Mouse (Mus musculus) ES-CJ7 (cell line): ENCODE measurements around the gene Palm.
"Not testable (repeated sequence)": the region's sequence is repeated elsewhere in the genome, so short reads cannot be mapped to it uniquely, and the experiment has no call there.

Experiments used
- DNase-seq: peaks from one replicate; pipeline ENCODE4 v3.0.0; 2011; ENCODE audit warnings: low read depth, low spot score

The Palm gene

GRCm38 (mm10) chr10:79793051-79793737 lies at the start of gene Palm:
Palm (plus strand) TSS chr10:79793572.
- DNase-seq: peak; percentile 48

DNA sequence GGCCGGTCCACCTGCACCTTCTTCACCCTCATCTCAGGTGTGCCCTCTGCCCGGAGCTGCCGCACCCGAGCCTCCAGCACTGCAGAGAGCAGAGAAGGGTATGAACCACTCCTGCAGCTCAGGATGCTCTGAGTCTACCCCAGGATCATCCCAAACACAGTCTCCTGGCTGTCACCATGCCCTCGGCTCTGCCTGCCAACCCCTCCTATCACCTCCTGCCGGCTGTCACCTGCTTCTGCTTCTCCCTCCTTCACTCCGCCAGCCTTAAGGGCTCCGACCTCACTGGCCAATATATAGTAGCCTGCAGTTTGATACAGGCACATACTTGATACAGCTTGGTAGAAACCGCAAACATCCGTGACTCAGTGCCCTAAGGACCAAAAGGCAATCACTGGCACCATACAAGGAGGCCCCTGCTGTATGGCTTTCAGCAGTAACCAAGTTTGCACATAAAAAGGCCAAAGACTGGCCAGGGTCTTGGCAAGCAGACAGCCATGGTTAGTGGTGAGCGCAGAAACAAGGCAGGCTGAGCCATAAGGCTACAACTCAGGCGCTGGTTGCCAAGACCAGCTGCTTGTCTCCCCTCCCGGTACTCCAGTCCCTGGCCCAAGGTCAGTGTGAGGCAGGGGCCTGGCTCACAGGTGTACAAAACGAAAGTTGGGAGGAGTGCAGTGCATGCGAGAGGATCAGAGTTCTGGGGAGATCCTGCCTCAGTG lies 49.6 kb upstream of the Palm start:
- DNase-seq: no peak

DNA sequence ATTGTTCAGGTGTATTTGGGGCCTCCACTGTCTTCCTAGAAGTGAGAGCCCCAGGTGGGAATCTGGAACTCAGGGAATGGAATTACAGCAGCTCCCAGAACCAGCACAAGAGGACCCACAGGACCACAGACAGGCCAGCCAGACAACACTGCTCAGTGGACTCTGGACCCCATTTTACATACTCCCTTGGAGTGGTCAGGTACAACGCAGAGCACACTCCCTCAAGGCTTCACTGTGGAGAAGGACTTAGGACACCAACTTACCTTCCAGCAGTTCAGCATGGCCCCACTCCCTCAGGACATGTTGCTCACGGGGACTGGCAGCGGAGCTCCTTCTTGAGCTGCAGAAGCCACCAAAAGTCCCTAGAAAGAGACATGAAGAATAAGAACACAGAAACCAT lies 48.0 kb upstream of the Palm start:
- DNase-seq: no peak

DNA sequence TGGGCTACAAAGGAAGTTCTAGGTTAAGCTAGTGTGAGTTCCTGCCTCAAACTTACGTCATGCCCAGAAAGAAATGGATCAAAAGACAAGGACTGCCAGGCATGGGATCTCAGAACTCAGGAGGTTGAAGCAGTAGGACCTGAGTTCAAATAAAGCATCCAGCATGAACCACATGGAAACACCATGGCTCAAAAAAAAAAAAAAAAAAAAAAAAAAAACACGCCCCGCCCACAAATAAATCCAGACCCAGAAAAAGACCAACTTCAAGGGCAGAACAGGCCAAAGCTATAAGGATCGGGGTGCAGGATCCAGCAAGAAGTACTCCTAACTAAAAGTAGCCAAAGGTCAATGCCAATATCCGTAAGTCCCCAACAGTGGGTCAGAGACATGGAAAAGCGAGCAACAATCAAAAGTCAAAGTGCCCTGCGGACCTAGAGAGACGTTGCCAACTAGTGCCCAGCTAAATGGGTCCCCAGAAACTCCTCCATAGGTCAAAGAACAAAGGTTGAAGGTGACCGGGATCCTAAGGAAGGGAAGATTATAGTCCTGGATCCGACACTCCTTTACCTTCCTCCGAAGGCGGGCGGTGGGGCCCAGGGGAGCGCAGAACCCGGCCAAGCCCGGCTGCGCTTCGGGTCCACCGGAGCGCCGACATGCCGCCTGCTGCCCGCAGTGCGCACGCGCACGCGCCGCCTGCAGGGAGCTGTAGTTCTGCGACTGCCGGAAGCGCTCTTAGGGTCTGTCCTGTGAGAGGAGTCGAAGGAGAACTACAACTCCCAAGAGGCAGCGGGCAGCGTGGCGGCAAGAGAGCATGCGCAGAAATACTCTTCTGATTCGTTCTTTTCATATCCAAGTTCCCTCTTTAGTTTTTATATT lies 47.2 kb upstream of the Palm start, which contains the start of gene Polrmt:
Gene Polrmt, minus strand, starts transcription at position 684 of the 876 bp plus-strand sequence.
- DNase-seq: peak; percentile 99

DNA sequence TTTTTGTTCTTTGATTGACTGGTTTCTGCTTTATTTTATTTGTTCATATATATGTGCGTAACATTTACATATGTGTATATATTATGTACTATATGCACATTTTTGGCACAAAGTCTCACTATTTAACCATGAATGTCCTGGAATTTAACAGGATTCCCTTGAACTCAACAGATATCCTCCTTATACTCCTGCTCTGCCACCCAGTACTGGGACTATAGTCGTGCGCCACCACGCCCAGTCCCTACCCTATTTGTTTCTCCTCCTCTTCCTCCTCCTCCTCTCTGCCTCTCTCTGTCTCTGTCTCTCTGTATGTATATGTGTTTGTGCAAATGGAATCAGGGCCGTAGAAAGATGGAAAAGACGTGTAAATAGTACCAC lies 46.6 kb upstream of the Palm start:
- DNase-seq: no peak

- no peak for DNase-seq
Observed at GRCm38 (mm10) chr10:79748496-79748895, 44.9 kb upstream of the Palm start.

DNA sequence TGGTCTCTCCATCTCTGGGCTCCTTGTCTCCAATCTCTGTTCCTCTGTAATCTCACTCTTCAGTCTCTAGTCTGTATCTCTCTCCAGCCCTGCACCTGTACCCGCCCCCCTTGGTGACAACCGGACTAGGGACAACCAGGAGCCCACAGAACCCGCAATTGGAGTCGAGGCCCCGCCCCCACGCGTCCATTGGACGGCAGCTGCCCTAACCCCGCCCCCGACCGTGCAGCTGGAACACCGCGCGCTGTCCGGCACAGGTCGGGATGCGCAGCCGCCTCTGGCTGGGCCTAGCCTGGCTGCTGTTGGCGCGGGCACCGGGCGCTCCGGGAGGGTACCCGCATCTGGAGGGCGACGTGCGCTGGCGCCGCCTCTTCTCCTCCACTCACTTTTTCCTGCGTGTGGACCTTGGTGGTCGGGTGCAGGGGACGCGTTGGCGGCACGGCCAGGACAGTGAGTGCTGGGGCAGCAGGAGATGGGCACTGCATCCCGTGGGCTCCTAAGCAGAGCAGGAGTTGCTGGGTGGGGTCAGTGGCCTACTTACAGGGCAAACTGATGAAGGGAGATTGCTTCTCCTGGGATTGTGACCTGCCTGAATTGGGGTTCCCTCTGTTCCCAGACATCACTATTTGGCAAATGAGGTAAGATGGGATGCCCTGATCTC lies 38.4 kb upstream of the Palm start, which contains the start of gene Fgf22:
Gene Fgf22, plus strand, starts transcription at position 221 of the 661 bp plus-strand sequence.
- peak; percentile 76 for DNase-seq

DNA sequence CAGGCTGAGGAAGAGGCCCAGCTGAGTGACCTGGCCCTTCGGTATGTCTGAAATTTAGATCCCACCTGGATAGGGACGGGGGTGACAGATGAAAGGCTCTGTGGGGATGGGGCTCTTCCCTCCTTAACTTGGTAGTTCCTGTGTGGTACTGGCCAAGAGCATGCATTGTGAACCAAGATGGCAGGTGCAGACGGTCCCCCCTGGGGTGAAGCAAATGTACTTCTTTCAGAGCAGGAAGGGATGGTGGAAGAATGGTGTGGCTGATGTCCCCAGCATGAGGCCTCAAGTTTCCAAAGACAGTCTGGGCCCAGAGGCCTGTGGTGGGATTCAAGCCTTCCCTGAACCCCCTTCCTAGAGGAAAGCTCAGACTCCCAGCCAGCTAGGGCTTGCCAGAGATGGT lies 37.5 kb upstream of the Palm start:
- no peak for DNase-seq

- no peak for DNase-seq
Observed at GRCm38 (mm10) chr10:79756660-79757059, 36.7 kb upstream of the Palm start.

DNA sequence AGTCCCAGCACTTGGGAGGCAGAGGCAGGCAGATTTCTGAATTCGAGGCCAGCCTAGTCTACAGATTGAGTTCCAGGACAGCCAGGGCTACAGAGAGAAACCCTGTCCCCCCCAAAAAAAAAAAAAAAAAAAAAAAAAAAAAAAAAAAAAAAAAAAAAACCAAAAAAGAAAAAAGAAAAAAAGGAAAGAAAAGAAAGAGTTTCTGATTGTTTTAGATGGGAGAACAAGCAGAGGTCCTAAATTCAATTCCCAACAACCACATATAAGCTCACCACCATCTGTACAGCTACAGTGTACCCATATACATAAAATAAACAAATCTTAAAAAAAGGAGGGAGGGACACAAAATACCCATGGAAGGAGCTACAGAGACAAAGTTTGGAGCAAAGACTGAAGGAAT lies 33.7 kb upstream of the Palm start:
- not testable (repeated sequence) for DNase-seq

GRCm38 (mm10) chr10:79760603-79761143 lies 32.7 kb upstream of the Palm start:
- DNase-seq: no peak

- no peak for DNase-seq
Observed at GRCm38 (mm10) chr10:79762875-79763274, 30.5 kb upstream of the Palm start.

DNA sequence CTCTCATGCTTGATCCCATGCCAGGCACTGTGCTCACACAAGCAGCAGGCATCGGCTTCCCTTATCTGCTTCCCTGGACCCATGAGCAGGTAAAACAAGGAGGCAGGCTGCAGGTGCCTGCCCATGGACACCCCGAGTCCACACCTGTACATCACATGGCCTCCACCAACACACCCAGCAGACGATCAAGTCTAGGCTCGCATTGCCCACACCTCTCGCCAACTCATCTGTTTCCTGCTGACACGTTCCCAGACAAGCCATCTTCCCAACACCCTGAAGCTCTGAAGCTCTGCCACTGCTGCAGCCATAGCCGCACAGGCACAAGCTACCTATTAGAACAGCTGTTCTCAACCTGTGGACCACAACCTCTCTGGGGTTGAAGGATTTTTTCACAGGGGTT lies 29.1 kb upstream of the Palm start:
- no peak for DNase-seq

DNA sequence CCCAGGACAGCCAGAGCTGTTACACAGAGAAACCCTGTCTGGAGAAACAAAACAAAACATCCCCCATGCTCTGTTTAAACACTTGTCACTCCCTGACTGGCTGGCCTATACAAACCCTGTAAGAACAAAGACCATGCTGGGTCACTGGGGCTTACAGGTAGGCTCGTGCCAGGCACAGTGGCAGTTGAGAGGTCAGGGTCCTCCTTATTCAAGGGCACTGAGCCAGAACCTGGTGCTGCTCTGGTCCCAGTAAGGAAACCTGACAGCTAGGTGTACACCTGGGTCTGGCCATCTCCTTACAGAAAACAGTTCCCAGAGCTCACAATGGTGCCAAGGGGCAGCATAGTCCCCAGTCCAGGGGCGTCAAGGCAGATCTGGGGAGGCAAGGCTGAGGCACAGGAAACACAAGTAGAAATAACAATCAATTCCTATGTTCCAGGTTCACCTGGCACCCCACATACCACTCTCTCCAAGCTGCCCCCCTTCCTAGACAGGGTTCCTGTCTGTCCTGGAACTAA lies 28.1 kb upstream of the Palm start:
- no peak for DNase-seq

DNA sequence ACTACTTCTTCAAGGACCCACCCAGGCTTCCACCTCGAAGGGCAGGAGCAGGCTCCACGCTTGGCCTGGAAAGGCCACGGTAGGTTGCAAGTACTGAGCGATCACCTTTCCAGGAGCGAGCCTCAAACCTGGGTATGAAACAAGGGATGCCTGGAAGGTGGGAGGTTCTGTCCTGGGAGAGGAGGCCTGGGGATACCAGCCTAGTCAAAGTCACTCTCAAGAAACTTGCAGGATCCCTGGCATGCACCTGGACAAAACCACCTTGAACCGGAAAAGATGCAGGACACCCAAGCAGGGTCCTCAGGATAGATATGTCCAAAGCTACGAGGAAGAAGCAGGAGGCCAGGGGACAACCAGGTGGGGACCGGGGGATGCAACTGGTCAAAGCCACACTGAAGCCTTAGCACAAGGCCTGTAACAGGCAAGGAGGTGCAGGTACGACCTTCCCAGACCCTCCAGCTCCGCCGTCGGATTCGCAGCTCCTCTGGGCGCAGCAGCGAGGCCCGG lies 27.3 kb upstream of the Palm start:
- no peak for DNase-seq

GRCm38 (mm10) chr10:79766508-79767325 lies 26.7 kb upstream of the Palm start, which contains the start of gene Rnf126:
Rnf126 (minus strand) TSS chr10:79766952.
- DNase-seq: peak; percentile 100

GRCm38 (mm10) chr10:79767372-79768244 lies 25.8 kb upstream of the Palm start:
- DNase-seq: peak; percentile 96

- peak; percentile 84 for DNase-seq
Observed at GRCm38 (mm10) chr10:79768400-79768799, 25.0 kb upstream of the Palm start.

- DNase-seq: no peak
Observed at GRCm38 (mm10) chr10:79769329-79769728, 24.0 kb upstream of the Palm start.
